Mouse (Mus musculus) lung, postnatal 10 days (tissue): Measurements from ENCODE around the gene Neurod4.
A peak's percentile ranks its signal among the peaks of the same experiment; 100 is the strongest.

ENCODE experiments used
- DNase-seq: peaks from one replicate; pipeline ENCODE4 v3.0.0; 2021

Gene Neurod4

GRCm38 (mm10) chr10:130232117-130232516 lies 47.9 kb downstream of the Neurod4 start:
- DNase-seq: no peak

- no peak for DNase-seq
Observed at GRCm38 (mm10) chr10:130229584-130229983, 50.5 kb downstream of the Neurod4 start.

GRCm38 (mm10) chr10:130228246-130228645 lies 51.8 kb downstream of the Neurod4 start:
- DNase-seq: peak; percentile 12

GRCm38 (mm10) chr10:130225034-130225433 lies 55.0 kb downstream of the Neurod4 start:
- DNase-seq: no peak
